Mouse (Mus musculus): ENCODE data around the gene Gm12394.
"Not testable (repeated sequence)": the region's sequence is repeated elsewhere in the genome, so short reads cannot be mapped to it uniquely, and the experiment has no call there.

Gene Gm12394

DNA sequence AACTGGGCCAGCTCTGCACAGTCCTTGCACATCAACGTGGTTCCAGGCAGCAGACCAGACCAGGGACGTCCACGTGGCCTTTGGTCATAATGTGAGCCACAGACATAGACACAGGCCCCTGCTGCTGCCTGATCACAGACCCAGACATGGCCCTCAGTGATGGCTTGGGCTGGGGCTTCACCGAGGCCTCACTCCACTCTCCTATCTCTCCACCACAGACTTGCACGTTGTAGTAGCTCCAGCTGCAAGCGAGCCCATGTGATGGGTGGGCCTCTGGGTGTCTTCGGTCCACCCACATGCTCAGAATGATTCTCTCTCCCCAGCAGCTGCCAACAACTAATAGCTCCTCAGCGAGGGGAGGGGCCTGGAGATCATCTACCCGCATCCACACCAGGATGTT is 3.9 kb upstream of the Gm12394 start:
- not testable (repeated sequence) for DNase-seq (ENCODE audit: low spot score)

GRCm38 (mm10) chr4:42853788-42854187 is 2.8 kb downstream of the Gm12394 start, which contains the start of gene Fam205a1:
TSS of gene Fam205a1 (minus strand) at chr4:42853888.
- not testable (repeated sequence) for DNase-seq (ENCODE audit: low spot score)

DNA sequence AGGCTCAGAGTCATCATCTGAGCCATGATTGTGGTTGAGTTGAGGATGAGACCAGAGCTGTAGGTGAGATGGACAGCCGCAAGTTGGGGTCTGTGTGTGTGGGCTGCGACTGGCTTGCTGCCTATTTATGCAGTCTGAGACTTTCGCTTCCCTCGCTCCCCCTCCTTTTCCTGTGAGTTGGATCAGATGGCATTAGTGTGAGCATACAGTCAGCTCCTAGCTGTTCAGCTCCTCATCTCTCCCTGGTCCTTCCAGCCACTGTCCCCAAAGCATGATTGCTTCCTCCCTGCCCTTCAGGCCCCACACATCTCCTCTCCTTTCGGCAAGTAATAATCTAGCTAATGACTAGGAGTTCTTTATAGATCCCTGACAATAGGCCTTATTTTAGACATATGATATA is 82.7 kb downstream of the Gm12394 start, which contains the start of gene Ccl21a:
Gene Ccl21a, minus strand, starts transcription at position 101 of the 400 bp plus-strand sequence.
- DNase-seq (ENCODE audit: low spot score) = not testable (repeated sequence)

- not testable (repeated sequence) for DNase-seq (ENCODE audit: low spot score)
Measured at GRCm38 (mm10) chr4:42756477-42756876, 100.1 kb downstream of the Gm12394 start, which contains the start of gene Ccl19. TSS of gene Ccl19 (minus strand) at chr4:42756577.

- DNase-seq (ENCODE audit: low spot score) = not testable (repeated sequence)
Measured at GRCm38 (mm10) chr4:42735245-42735644, 121.3 kb downstream of the Gm12394 start, which contains the start of gene 4930578G10Rik. TSS of gene 4930578G10Rik (plus strand) at chr4:42735545.

All from adipocyte (in vitro differentiated cells).